Mouse (Mus musculus): ENCODE measurements at regions not wholly inside any gene's neighbourhood (a gene's known extent, or its start where the extent isn't known, plus 50 kb on each side); places are given as distances from the start of the nearest gene placed in this dataset.

GRCm38 (mm10) chr15:69413531-69414011 lies 2912.9 kb upstream of the Lrrc6 start:
- no peaks in the 10 kb centered on the region for H3K27me3 ChIP-seq (replicated peaks)
- TF ChIP-seq FLI1 (IDR thresholded peaks at IDR 0.05; ENCODE audit: low read length): no peak
- no peak for TF ChIP-seq GATA1 (IDR thresholded peaks at IDR 0.05; ENCODE audit: borderline replicate concordance, low read length)
- H3K9me3 ChIP-seq: no peaks in the 10 kb centered on the region
- H3K36me3 ChIP-seq (replicated peaks; ENCODE audit: low read length): no peaks in the 10 kb centered on the region
- H3K4me3 ChIP-seq (replicated peaks): no peak overlapping the region
- H3K4me1 ChIP-seq: no peaks in the 10 kb centered on the region

DNA sequence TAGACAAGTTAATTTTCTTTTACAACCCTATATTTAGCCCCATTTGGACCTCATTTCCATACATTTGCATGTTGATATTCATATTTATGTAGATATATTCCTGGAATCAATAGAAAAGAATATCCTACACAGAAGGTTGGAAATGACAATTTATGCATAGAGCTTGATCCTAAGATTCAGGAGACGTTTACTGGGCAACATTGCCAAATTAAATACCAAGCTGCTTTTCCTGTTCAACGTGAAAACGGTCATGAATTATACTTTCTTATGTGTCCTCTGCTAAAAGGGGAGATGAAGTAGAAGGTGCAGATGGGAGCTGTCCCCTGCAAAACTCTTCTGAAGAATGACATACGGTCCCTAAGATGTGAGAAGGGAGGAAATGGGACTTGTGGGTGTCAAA lies 2888.9 kb upstream of the Lrrc6 start:
- TF ChIP-seq GATA1 (IDR thresholded peaks at IDR 0.05; ENCODE audit: borderline replicate concordance, low read length) (no peak), FLI1 (IDR thresholded peaks at IDR 0.05; ENCODE audit: low read length) (no peak)

GRCm38 (mm10) chr15:69387466-69387865 lies 2886.8 kb upstream of the Lrrc6 start:
- no peaks in the 10 kb centered on the region for H3K27me3 ChIP-seq (replicated peaks)
- no peaks in the 10 kb centered on the region for H3K4me1 ChIP-seq
- H3K36me3 ChIP-seq (replicated peaks; ENCODE audit: low read length): no peaks in the 10 kb centered on the region
- H3K4me3 ChIP-seq (replicated peaks): no peak overlapping the region
- no peak for TF ChIP-seq GATA1 (IDR thresholded peaks at IDR 0.05; ENCODE audit: borderline replicate concordance, low read length)
- no peak for TF ChIP-seq FLI1 (IDR thresholded peaks at IDR 0.05; ENCODE audit: low read length)
- H3K9me3 ChIP-seq: no peaks in the 10 kb centered on the region

More for the DNA sequence above, 2888.9 kb upstream of the Lrrc6 start:
- Histone ChIP-seq H3K4me3 (replicated peaks) (no peak overlapping the region), H3K27me3 (replicated peaks) (no peaks in the 10 kb centered on the region), H3K9me3 (no peaks in the 10 kb centered on the region), H3K4me1 (no peaks in the 10 kb centered on the region), H3K36me3 (replicated peaks; ENCODE audit: low read length) (no peaks in the 10 kb centered on the region)

- Histone ChIP-seq H3K4me1 (no peaks in the 10 kb centered on the region), H3K4me3 (replicated peaks) (no peak overlapping the region), H3K27me3 (replicated peaks) (no peaks in the 10 kb centered on the region), H3K36me3 (replicated peaks; ENCODE audit: low read length) (no peaks in the 10 kb centered on the region), H3K9me3 (no peaks in the 10 kb centered on the region)
- TF ChIP-seq FLI1 (IDR thresholded peaks at IDR 0.05; ENCODE audit: low read length) (no peak), GATA1 (IDR thresholded peaks at IDR 0.05; ENCODE audit: borderline replicate concordance, low read length) (no peak)
Observed at GRCm38 (mm10) chr15:69365440-69365839, 2864.7 kb upstream of the Lrrc6 start.

GRCm38 (mm10) chr15:69350053-69350739 lies 2849.5 kb upstream of the Lrrc6 start:
- H3K4me3 ChIP-seq (replicated peaks): no peak overlapping the region
- H3K27me3 ChIP-seq (replicated peaks): no peaks in the 10 kb centered on the region
- no peaks in the 10 kb centered on the region for H3K4me1 ChIP-seq
- peaks cover 3% of the 10 kb centered on the region; the same call in 1 of the 2 replicates for H3K9me3 ChIP-seq
- H3K36me3 ChIP-seq (replicated peaks; ENCODE audit: low read length): no peaks in the 10 kb centered on the region
- TF ChIP-seq FLI1 (IDR thresholded peaks at IDR 0.05; ENCODE audit: low read length) (no peak), GATA1 (IDR thresholded peaks at IDR 0.05; ENCODE audit: borderline replicate concordance, low read length) (no peak)

- H3K4me1 ChIP-seq: no peaks in the 10 kb centered on the region
- no peaks in the 10 kb centered on the region for H3K27me3 ChIP-seq (replicated peaks)
- H3K4me3 ChIP-seq (replicated peaks): no peak overlapping the region
- H3K36me3 ChIP-seq (replicated peaks; ENCODE audit: low read length): no peaks in the 10 kb centered on the region
- peaks cover 3% of the 10 kb centered on the region; the same call in 1 of the 2 replicates for H3K9me3 ChIP-seq
- TF ChIP-seq FLI1 (IDR thresholded peaks at IDR 0.05; ENCODE audit: low read length): no peak
- TF ChIP-seq GATA1 (IDR thresholded peaks at IDR 0.05; ENCODE audit: borderline replicate concordance, low read length): no peak
Observed at GRCm38 (mm10) chr15:69346065-69346464, 2845.4 kb upstream of the Lrrc6 start.

- H3K36me3 ChIP-seq (replicated peaks; ENCODE audit: low read length): no peaks in the 10 kb centered on the region
- H3K4me3 ChIP-seq (replicated peaks): no peak overlapping the region
- no peaks in the 10 kb centered on the region for H3K27me3 ChIP-seq (replicated peaks)
- H3K9me3 ChIP-seq: no peaks in the 10 kb centered on the region; the same call in 1 of the 2 replicates
- H3K4me1 ChIP-seq: no peaks in the 10 kb centered on the region
- TF ChIP-seq FLI1 (IDR thresholded peaks at IDR 0.05; ENCODE audit: low read length) (no peak), GATA1 (IDR thresholded peaks at IDR 0.05; ENCODE audit: borderline replicate concordance, low read length) (no peak)
Observed at GRCm38 (mm10) chr15:69342759-69343158, 2842.0 kb upstream of the Lrrc6 start.

DNA sequence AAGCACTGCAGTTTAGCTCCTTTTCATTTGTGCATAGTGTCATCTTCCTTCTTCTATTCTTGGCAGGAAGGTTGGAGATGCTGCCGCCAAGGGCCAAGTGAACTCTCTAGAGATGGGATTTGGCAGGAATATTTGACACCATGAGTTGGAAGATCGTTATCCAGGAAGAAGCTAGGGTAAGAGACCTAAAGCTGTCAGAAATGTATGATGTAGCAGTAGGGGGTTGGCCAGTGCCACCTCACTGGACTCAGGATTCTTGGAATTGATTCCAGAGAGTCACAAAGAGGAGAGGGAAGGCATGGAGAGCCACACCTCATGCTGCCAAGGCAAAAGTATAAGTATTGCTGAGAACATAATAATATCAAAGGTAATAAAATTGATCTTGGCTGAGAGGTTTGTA lies 2835.8 kb upstream of the Lrrc6 start:
- Histone ChIP-seq H3K9me3 (no peaks in the 10 kb centered on the region; the same call in 1 of the 2 replicates), H3K4me3 (replicated peaks) (no peak overlapping the region), H3K36me3 (replicated peaks; ENCODE audit: low read length) (no peaks in the 10 kb centered on the region), H3K4me1 (no peaks in the 10 kb centered on the region), H3K27me3 (replicated peaks) (no peaks in the 10 kb centered on the region)
- no peak for TF ChIP-seq FLI1 (IDR thresholded peaks at IDR 0.05; ENCODE audit: low read length)
- TF ChIP-seq GATA1 (IDR thresholded peaks at IDR 0.05; ENCODE audit: borderline replicate concordance, low read length): no peak

- no peak overlapping the region for H3K4me3 ChIP-seq (replicated peaks)
Observed at GRCm38 (mm10) chr15:69326537-69326936, 2825.8 kb upstream of the Lrrc6 start.

DNA sequence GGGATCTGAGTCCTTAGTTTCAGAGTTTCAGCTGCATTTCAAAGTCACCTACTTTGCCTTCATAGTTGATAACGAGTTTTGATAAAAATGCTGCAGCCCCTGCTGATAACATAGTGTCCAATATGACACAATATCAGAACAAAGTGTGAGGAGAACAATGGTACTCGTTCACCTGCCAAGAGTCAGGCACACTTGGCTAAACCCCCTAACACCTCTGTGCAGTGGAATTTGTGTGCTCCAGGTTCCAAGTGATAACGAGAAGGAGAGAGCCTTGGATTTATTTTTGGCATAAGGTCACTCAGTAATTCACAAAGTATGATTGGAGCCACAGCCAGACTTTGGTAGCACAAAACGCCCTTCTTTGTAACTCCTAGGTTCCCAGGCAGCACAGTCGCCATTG lies 2802.4 kb upstream of the Lrrc6 start:
- TF ChIP-seq FLI1 (IDR thresholded peaks at IDR 0.05; ENCODE audit: low read length) (no peak), GATA1 (IDR thresholded peaks at IDR 0.05; ENCODE audit: borderline replicate concordance, low read length) (no peak)
- H3K36me3 ChIP-seq (replicated peaks; ENCODE audit: low read length): no peaks in the 10 kb centered on the region
- H3K27me3 ChIP-seq (replicated peaks): no peaks in the 10 kb centered on the region
- no peak overlapping the region for H3K4me3 ChIP-seq (replicated peaks)
- no peaks in the 10 kb centered on the region for H3K9me3 ChIP-seq
- no peaks in the 10 kb centered on the region for H3K4me1 ChIP-seq

More at GRCm38 (mm10) chr15:69326537-69326936, 2825.8 kb upstream of the Lrrc6 start:
- Histone ChIP-seq H3K4me1 (no peaks in the 10 kb centered on the region), H3K27me3 (replicated peaks) (no peaks in the 10 kb centered on the region), H3K9me3 (no peaks in the 10 kb centered on the region), H3K36me3 (replicated peaks; ENCODE audit: low read length) (no peaks in the 10 kb centered on the region)
- no peak for TF ChIP-seq FLI1 (IDR thresholded peaks at IDR 0.05; ENCODE audit: low read length)
- no peak for TF ChIP-seq GATA1 (IDR thresholded peaks at IDR 0.05; ENCODE audit: borderline replicate concordance, low read length)

Data from megakaryocyte, embryonic 14.5 days (primary cell).